Mouse (Mus musculus): ENCODE measurements around the gene Zfp968. TPM values are rescaled to one million over a fixed set of nuclear protein-coding genes. Genes with fewer than 3 reads are reported as not detected.

Gene Zfp968
- total RNA-seq (2023): 1 to 10 TPM in 1 of 2 experiments, under 1 TPM in 1; 0.57 to 1.1 TPM

DNA sequence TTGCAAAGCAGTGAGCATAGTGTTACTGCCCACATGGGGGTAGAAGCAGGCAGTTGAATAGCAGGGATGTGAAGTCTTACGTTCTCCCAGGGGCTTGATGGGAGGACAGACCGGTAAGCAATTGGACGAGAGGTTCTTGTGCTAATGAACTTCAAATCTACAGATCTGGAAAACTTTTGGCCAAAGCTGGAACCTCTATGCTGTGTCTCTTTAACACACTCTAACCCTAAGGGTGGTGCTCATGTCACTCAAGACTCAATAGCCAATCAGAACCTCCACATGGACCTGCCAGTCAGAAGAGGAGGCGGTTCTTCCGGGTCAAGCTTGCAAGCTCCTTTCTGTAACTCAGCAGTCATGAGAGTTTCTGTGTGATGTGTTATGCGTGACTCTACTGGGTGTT, at the start of gene Zfp968:
Gene Zfp968 (plus strand): TSS at position 301 of the 400 bp plus-strand sequence.

DNA sequence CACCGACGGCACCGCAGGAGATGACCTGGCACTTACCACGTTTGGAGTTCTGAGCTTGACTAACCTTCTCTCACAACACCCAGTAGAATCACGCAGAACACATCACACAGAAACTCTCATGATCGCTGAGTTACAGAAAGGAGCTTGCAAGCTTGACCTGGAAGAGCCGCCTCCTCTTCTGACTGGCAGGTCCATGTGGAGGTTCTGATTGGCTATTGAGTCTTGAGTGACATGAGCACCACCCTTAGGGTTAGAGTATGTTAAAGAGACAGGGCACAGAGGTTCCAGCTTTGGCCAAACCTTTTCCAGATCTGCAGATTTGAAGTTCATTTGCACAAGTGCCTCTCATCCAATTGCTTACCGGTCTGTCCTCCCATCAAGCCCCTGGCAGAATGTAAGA, 34.1 kb upstream of the Zfp968 start, which contains the start of gene Gm4631:
Gene Gm4631 (minus strand): TSS at position 101 of the 400 bp plus-strand sequence.

Other genes with a start within 250 kb of the Zfp968 start
- 1 to 10 TPM; 1.0 to 6.8 TPM for gene Gm14399, start 230.4 kb upstream of the Zfp968 start, total RNA-seq (2023)
- gene Gm14443, start 196.6 kb upstream of the Zfp968 start, total RNA-seq (2023): not detected
- 1 to 10 TPM; 4.6 to 6.6 TPM for gene Gm14391, start 165.5 kb upstream of the Zfp968 start, total RNA-seq (2023)
- 1 to 10 TPM in 1 of 2 experiments, not detected in 1; 1.1 TPM for gene Gm14440, start 97.3 kb upstream of the Zfp968 start, total RNA-seq (2023)
- gene Gm4631, start 34.2 kb upstream of the Zfp968 start, total RNA-seq (2023): 1 to 10 TPM; 3.6 to 5.0 TPM
- gene Gm4724, start 63.4 kb downstream of the Zfp968 start, total RNA-seq (2023): 1 to 10 TPM in 1 of 2 experiments, under 1 TPM in 1; 0.44 to 1.3 TPM
- 1 to 10 TPM; 1.6 to 3.4 TPM for gene Zfp965, start 97.5 kb downstream of the Zfp968 start, total RNA-seq (2023)